Mouse (Mus musculus) megakaryocyte progenitor cell, adult 5-6 weeks (primary cell): ENCODE measurements at regions not wholly inside any gene's neighbourhood (a gene's known extent, or its start where the extent isn't known, plus 50 kb on each side); places are given as distances from the start of the nearest gene placed in this dataset.
A peak's percentile ranks its signal among the peaks of the same experiment; 100 is the strongest.
"Not testable (repeated sequence)": the region's sequence is repeated elsewhere in the genome, so short reads cannot be mapped to it uniquely, and the experiment has no call there.

ENCODE experiments used
- ATAC-seq: replicated peaks from 2 replicates; pipeline ENCODE4 v1.8.0; 2016; ENCODE audit warnings: mild to moderate bottlenecking, moderate TSS enrichment, inconsistent platforms; ENCODE audit not compliant: poor library complexity

DNA sequence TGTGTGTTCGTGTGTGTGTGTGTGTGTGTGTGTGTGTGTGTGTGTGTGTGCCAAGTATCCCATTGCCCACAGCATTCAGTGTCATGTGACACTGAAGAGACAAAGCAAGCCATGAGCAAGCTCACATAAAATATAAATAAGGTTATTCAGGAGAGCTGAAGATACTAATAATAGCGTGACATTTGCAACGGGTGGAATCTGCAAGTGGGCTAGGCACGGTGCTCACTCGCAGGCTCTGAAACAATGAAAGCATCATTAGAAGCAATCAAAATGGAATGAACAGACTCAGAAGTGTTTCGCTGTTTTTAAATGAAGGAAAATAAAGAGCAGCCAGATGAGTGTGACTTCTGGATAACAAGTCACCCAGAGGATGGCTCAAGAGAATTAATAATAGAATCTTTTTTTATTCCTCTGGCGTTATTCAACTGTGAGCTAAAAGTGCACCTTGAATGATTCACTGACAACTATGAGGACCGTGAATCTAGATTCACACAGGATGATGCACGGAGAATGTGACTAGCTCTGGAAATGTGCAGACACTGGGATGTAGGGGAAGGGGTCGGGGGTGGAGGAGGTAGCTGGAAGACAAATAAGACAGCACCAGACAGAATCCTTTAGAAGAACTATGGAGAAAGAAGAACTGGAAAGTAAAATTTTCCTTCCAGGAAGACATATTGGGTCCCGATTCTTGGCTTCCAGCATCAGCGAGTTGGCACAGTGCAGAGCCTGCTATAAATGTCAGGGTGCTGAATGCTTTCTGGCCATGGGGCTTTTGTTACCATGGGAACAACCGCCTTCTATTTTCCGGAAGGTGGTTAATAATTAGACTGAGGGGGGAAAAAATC is 55.3 kb downstream of the Actbl2 start:
- ATAC-seq: no peak

DNA sequence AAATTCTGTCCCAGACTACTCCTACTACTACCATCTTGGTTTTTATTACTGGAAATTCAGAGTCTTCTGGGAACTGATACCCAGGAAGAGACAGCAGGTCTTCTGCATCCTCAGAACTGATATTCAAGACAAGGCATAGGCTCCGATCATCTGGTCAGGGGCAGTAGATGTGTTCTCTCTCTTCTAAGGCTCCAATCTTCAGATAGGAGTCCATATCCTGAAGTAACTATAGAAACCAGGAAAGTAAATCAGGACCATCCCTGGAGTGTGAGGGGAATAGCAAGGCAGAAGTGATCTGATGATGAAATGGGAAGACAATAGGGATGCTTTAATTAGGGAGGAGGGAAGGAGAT is 55.9 kb downstream of the Actbl2 start:
- ATAC-seq: no peak

DNA sequence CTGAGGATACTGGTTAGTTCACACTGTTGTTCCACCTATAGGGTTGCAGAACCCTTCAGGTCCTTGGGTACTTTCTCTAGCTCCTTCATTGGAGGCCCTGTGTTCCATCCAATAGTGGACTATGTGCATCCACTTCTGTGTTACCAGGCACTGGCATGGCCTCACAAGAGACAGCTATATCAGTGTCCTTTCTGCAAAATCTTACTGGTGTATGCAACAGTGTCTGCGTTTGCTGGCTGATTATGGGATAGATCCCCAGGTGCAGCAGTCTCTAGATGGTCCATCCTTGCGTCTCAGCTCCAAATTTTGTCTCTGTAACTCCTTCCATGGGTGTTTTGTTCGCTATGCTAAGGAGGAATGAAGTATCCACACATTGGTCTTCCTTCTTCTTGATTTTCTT is 58.7 kb downstream of the Actbl2 start:
- not testable (repeated sequence) for ATAC-seq

DNA sequence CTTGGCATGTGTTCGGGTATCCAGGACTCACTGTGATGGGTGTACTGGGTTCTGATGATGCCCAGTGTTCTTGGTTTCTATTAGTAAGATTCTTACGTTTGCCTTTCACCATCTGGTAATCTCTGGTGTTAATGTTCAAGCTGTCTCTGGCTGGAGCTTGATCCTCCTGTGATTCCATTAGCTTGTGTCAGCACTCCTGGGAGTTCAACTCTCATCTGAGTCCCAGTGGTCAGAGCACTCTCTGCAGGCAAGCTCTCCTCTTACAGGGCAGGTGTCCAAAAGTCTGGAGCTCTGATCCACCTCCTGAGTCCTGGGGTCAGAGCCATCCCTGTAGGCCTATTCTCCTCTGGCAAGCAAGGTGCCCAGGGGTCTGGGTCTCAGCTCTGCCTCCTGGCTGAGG is 63.1 kb downstream of the Actbl2 start:
- not testable (repeated sequence) for ATAC-seq

DNA sequence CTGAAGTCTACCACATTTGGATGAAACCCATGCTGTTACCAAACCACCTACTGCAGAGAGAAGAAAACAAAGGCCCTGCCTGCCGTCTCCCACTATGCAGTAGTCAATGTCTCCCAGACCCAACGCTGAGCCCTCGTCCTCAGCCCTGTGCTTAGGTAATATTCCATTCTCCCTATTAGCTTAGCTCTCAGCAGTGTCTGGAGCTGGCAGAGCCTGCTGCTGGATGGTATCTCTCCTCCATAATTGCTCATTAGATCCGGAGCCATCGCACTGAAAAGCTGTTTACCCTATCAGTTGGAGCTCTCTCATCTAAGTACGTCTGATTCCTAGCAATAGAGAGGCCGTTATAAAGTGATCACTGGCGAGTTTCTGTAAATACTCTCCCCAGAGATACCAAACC is 68.4 kb downstream of the Actbl2 start:
- ATAC-seq: no peak

DNA sequence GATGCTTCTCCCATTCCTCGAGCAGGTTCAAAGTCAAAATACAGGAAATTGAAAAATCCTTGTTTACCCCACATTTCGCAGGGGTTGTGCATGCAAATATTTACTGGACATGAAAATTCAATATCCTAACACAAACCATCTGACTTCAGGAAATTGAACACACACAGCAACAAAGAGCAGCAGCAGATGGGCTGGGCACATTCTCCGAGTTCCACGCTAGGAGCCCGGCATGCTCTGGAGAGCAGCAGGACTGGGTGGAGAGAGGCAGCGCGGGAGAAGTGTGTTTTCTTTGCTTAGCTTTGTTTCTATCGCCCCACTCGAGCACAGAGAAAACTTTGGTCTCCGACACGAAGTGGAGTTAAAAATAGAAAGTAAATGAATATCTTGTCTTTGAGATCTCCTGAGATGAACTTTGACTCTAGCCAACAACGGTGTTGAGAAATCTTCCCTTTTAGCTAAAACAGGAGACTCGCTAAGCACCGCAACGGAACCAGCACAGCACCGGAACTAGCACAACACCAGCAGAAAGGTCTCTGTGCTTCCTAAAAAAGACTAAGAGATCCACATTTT is 71.4 kb downstream of the Actbl2 start:
- no peak for ATAC-seq

DNA sequence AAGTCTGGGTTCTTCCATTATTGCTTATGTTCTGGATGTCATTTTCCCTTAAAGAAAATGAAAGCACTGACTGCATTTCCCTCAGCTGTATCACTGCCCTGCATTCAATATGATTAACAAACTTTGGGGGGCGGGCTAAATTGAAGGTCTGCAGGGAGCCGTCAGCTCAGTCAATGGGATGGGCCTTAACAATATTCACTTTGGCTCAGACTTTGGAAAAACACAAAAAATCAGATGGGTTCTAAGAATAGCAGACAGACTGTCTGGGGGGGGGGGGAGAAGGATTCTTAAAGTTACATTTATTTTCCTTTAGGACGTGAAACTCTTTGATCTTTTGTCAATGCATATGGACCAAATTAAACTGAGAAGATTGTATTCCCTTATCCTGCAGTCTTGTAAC is 78.2 kb downstream of the Actbl2 start:
- no peak for ATAC-seq

DNA sequence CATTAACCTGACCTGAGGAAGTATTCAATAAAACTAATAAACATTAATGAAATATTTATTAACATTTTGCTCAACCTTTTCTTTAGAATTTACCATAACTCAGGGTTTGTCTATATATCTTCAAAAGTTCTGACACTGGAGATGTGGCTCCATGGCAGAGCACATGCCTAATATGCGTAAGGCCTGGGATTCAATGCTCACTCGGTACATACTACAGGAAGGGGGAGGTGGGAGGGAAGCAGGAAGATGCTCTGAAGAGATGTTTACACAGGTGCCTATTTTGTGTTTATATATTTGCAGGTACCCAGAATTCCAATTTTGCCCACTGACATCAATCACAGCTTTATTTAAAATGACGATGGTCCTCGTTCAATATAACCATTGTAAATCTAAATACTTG is 79.0 kb downstream of the Actbl2 start:
- ATAC-seq: no peak

DNA sequence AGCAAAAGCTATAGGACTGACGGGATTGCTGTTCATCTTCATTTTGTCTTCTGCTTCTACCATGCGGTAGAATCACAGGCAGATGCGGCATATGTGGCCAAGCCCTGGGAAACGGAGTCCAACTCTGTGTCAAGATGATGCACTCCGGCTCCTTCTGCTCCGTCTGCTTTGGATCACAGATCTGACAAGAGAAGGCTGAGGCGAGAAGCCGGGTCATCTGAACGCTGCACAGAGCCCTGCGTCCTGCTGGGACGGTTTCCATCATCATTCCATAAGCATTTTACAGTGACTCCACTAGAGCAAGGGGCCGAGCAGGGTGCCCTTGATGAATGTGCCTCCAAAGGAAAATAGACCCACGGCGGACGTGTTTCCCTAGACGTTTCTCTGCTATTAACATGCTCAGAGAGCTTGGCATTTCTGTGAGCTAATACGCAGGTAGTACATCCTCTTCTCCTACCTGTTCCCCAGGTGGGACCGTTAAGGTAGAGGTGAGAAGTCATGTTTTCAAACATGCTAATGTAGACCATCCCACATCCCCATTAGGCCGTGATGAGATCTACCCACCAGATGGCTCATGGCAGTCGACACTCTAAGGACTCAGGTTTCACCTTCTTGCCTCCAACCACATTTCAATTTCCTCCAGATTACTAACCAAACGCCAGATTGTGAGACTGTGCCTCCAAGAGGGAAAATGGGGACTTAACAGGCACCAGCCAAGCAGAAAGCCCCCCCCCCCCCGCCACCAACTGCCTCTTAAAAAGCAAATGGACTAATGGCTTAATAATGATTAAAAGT is 79.6 kb downstream of the Actbl2 start:
- ATAC-seq: no peak

DNA sequence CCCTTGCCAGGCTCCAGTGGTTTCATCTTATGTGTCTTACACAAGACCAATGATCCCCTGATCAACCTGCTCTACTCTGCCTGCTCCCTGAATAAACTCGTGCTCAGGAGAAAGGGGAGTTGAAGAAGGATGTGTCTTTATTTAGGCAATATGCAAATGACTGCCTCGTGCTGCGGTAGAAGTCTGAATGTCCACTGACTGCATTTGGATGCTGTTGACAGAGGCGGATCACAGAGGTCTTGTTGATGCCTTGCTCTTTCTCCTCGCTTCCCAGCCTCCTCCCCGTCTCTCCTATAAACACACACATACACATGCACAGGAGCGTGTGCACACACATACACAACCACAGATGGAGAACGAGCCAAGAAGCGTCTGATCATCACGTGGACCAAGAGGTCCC is 90.2 kb downstream of the Actbl2 start:
- ATAC-seq: no peak

DNA sequence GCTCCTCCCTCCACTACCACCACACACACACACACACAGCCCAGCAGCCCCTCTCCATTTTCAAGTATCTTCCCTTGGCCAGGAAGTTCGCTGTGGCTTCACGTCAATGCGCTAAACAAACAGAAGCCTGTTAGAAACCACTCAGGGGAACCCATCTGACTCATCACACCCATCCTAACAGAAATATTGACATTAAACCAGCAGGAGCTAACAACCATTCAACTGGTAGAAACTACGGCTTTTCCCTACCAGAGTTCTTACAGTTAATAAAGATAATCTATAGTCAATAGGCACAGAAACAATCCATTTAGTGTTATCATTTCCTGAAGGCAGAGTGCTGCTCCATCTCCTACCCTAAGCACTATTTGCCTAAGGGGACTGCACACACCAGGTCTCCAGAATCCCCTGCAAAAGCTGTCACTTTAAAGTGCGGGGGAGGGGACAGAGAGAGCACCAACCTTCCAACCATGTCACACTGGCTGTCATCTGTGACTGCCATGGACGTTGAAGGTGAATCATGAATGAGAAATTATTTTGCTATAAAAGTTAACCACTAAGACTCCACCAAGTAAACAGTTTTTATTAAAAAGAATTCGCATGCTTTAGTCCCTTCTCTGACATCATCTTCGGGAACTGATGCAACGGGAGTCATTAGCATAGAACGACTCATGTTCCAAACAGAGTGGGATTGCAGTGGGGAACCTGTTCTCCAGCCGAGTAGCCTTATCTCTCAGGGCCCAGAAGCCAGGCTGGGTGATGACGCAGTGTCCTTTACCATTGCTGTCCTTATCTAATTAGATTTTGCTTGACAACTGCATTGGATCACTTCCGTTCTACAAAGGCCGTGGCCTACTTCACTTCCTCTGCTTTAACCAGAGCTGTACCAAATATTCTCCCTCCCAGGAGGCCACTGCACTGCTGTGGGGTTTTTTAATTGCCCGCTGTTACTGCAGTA is 91.0 kb downstream of the Actbl2 start:
- peak; percentile 90 for ATAC-seq

DNA sequence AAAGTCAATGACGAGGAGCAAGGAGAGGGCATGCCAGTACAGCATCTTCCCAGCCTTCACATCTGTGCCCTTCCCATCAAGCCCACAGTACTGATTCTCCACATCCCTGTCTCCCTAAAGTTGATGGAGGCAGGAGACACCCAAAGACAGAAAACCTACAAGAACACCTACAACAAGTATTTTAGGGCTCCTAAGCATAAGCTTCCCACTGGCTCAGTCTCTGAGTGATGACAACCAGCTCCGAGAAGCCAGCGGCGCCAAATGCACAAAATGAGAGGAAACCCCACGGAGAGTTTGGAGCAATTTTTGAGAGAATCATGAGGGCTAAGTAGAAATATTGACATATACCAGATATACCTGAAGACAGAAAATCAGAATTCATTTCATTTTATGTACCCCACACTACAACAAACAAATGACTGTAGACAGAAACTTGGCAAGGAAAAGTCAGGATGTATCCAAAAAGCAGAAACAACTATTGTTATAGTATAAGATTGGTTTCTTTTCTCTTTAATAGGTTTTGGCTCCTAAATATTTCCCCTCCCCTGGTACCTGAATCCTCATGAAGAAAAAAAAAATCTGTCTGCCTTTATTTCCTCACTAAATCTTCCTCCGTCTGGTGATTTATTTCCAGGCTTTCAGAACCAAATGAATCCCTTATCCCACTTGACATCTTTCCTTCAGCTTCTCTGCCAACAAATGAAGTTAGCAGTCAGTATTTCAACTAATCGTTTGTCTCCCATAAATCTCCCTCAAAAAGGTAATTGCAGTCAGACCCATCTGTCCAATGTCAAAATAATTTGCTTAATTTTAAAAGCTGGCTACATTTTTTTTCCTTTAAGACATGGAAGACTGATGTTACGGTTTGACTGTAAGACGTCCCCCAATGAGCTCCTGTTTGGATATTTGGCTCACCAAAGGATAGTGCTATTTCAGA is 102.0 kb downstream of the Actbl2 start:
- no peak for ATAC-seq

DNA sequence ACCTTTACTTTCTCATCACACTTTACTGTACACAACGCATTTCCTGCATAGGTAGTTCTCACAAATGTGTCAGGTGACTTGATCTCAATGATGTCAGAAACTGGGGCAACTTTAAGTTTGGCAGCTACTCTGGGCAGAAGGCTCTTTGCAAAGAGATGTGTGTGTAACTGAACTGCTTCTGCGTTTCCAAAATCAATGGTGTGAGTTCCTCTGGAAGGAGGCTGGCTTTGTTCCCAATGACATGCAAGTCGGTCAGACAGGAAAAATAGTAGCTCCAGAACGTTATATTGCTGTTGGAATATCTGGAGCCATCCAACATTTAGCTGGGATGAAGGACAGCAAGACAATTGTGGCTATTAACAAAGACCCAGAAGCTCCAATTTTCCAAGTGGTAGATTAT is 106.6 kb downstream of the Actbl2 start:
- no peak for ATAC-seq

DNA sequence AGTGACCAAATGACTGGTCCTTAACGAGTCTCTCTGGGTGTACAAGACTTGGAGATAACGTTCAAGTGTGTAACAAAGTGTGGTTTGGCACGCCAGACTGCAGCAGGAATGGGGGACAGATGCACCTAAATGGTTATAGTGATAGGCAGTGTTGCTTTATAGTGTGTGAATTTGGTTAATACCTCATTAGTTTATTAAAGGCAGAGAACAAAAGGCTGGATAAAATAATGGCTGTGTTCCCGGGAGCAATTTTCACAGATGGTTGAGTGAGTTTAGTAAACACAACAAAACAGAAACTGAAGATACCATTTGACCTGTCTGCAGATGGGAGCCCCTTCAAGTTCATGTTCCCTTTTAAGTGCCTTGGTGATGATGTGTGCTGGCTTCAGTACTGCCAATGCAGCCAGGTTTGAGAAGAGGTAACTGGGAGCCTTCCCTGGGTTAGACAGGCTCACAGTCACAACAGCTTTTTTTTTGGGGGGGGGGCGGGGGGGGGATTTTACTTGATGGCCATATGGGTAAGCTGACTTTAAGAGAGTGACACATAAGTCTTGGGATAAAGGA is 108.4 kb downstream of the Actbl2 start:
- ATAC-seq: no peak

DNA sequence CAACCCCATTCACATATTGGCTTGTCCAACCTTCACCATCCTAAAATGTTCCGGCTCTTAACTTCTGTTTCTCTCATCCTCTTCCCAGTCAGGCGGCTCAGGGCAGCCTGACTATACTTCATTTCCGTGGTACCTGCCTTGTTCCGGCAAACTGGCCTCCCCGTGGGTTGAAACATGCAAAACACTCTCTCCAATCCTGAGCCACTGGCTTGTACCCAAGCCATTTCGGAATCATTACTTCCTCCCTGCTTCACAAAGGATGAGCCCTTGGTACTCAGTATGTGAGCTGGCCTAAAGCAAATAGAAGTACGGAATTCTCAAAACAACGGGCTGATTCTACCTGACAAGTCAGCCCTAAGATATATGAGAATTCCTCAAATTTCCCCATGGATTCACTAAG is 112.1 kb downstream of the Actbl2 start:
- ATAC-seq: no peak

DNA sequence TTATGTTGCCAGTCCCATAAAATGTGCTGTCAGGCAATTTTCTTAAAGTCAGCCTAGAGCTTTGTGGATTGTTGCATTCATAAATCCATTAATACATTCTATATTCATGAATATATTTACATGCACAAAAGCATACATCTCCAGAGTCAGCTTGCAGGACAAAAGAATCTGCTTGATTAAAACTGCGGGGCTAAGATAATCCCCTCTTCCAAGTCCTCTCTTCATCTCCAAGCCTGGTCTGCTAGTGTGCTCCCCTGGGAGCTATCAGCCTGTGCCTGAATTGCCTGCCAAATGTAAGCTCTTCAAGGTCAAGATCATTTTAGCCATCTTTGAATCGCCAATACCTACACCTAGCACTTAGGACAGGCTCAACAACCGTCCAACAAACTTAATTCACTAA is 112.8 kb downstream of the Actbl2 start:
- ATAC-seq: no peak

DNA sequence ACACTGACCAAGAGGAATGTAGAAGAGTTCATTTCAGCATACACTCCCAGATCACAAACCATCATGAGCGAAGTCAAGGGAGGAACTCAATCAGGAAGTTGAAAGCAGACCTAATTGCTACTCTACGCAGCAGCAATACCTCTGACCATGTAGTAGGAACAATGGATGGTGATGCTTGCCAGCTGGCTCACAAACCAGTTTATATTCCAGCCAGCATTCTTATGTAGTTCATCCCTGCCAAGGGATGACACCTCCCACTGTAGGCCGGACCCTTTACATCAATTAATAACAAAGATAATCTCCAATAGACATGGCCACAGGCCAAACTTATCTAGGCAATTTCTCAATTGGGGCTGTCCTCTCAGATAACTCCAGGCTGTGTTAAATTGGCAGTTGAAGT is 115.1 kb downstream of the Actbl2 start:
- ATAC-seq: no peak

DNA sequence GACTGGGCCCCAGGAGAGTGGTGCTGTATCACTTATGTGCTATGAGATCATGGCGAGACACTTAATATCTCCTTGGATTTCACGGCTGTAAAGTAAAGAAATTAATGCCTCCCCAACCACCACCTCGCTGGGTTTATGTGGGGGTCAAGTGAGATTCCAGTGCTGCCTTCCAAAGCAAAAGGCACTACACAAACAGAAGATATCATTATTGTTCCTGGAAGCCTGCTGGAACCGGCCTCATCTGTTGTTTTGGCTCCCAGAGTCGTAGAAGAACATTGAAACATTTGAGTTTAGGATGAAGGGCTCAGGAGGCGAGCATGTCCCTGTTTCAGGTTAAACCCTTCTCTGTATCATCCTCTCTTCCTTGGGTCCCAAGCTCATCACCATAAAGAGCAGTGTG is 116.6 kb downstream of the Gpbp1 start:
- ATAC-seq: no peak

DNA sequence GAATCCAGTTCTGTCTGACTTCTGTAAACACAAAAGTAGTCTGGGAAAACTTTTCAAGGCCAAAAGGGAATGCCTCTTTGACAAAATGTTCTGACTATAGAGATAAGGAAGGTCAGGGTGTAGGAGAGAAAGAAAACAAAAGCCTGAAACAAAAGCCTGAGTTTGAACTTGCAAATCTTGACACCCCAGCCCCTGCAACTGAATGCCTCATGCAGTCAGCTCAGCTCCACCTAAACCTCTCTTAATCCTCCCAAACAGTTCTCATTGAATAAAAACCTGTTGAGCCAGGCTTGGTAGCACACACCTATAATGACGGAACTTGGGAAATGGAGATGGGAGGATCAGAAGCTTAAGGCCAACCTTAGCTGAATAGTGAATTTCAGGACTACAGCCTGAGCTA is 116.1 kb downstream of the Gpbp1 start:
- ATAC-seq: no peak
